Mouse (Mus musculus) bone marrow, adult 2 months (tissue): ENCODE data around the gene Smpx. TPM values are rescaled to one million over a fixed set of nuclear protein-coding genes. Genes with fewer than 3 reads are reported as not detected.

Experiments used
- H3K27ac ChIP-seq: fragments of 200-500 bp; 2 replicates; pipeline ENCODE4 v1.5.1; 2012; ENCODE audit warnings: low read depth, mild to moderate bottlenecking, control low read depth, inconsistent platforms, low read length; ENCODE audit not compliant: control insufficient read depth, poor library complexity, insufficient read depth
- H3K4me1 ChIP-seq: fragments of 200-500 bp; 2 replicates; pipeline ENCODE4 v1.6.1; 2011; ENCODE audit warnings: low read length; ENCODE audit not compliant: control insufficient read depth, insufficient read depth
- H3K4me3 ChIP-seq: fragments of 200-500 bp; replicated peaks from 2 replicates; pipeline ENCODE3; 2011; ENCODE audit warnings: mild to moderate bottlenecking, low read depth, low read length, control low read depth; ENCODE audit not compliant: control insufficient read depth
- CTCF ChIP-seq: fragments of 200-500 bp; IDR thresholded peaks from 2 replicates; pipeline ENCODE4 v1.5.1; 2011; ENCODE audit warnings: low read length, control low read depth; ENCODE audit not compliant: control insufficient read depth, insufficient read depth
- POLR2A ChIP-seq: fragments of 200-500 bp; IDR thresholded peaks from 2 replicates; pipeline ENCODE4 v1.6.1; 2011; ENCODE audit warnings: low read depth, mild to moderate bottlenecking, control low read depth, low read length, borderline replicate concordance; ENCODE audit not compliant: control insufficient read depth
- WGBS: fragments of 180-500 bp; shearing (Covaris S2); methylation state at CpG from one replicate; pipeline ENCODE4 v1.1.7; 2018; 5-methylcytosine and 5-hydroxymethylcytosine counted together
- polyA plus RNA-seq: library from polyadenylated mRNA; stranded (reverse); fragments of >200 nt; gene quantifications from 2 replicates; pipeline ENCODE4 v1.2.4, GENCODE M21; 2011; ENCODE audit warnings: low replicate concordance; ENCODE audit not compliant: missing spikeins, insufficient read depth, insufficient read length

Smpx gene
- polyA plus RNA-seq: not detected in 2 replicates

GRCm38 (mm10) chrX:157698862-157699261 lies at the start of gene Smpx:
Gene Smpx (plus strand): TSS chrX:157698910.
- TF ChIP-seq POLR2A: no peak
- no peak for TF ChIP-seq CTCF
- WGBS: 65% methylated on average over 8 of the region's 8 CpGs
- Histone ChIP-seq H3K27ac (no peak within 1 kb of the TSS), H3K4me1 (no peaks in the 10 kb centered on the region), H3K4me3 (no peak within 1 kb of the TSS)

- no peak for TF ChIP-seq CTCF
- no peak for TF ChIP-seq POLR2A
- Histone ChIP-seq H3K27ac (no peak overlapping the region), H3K4me3 (no peak overlapping the region), H3K4me1 (no peaks in the 10 kb centered on the region)
Observed at GRCm38 (mm10) chrX:157655047-157655446, 43.7 kb upstream of the Smpx start.

GRCm38 (mm10) chrX:157657356-157657755 lies 41.4 kb upstream of the Smpx start:
- no peak overlapping the region for H3K27ac ChIP-seq

GRCm38 (mm10) chrX:157671820-157672219 lies 26.9 kb upstream of the Smpx start:
- no peak overlapping the region for H3K27ac ChIP-seq
- TF ChIP-seq CTCF: no peak
- TF ChIP-seq POLR2A: no peak
- H3K4me1 ChIP-seq: no peaks in the 10 kb centered on the region
- WGBS: 79% methylated on average over 2 of the region's 2 CpGs
- no peak overlapping the region for H3K4me3 ChIP-seq

More at GRCm38 (mm10) chrX:157657356-157657755, 41.4 kb upstream of the Smpx start:
- Histone ChIP-seq H3K4me3 (no peak overlapping the region), H3K4me1 (no peaks in the 10 kb centered on the region)
- TF ChIP-seq CTCF (no peak), POLR2A (no peak)

GRCm38 (mm10) chrX:157674667-157675350 lies 23.9 kb upstream of the Smpx start:
- Histone ChIP-seq H3K4me3 (no peak overlapping the region), H3K27ac (no peak overlapping the region), H3K4me1 (no peaks in the 10 kb centered on the region)
- 69% methylated on average over 3 of the region's 3 CpGs for WGBS
- TF ChIP-seq CTCF: no peak
- no peak for TF ChIP-seq POLR2A

GRCm38 (mm10) chrX:157691186-157691585 lies 7.5 kb upstream of the Smpx start:
- WGBS: 76% methylated on average over 4 of the region's 4 CpGs
- Histone ChIP-seq H3K4me1 (no peaks in the 10 kb centered on the region), H3K4me3 (no peak overlapping the region), H3K27ac (no peak overlapping the region)
- TF ChIP-seq POLR2A: no peak
- TF ChIP-seq CTCF: no peak

- TF ChIP-seq CTCF: no peak
- no peak for TF ChIP-seq POLR2A
- Histone ChIP-seq H3K4me3 (no peak overlapping the region), H3K27ac (no peak overlapping the region), H3K4me1 (no peaks in the 10 kb centered on the region)
- WGBS: 68% methylated on average over 5 of the region's 5 CpGs
Observed at GRCm38 (mm10) chrX:157697591-157698135, 1.0 kb upstream of the Smpx start.

GRCm38 (mm10) chrX:157707236-157707635 lies 8.5 kb downstream of the Smpx start:
- Histone ChIP-seq H3K4me1 (no peaks in the 10 kb centered on the region), H3K4me3 (no peak overlapping the region), H3K27ac (no peak overlapping the region)
- TF ChIP-seq CTCF (no peak), POLR2A (no peak)
- WGBS: 75% methylated on average over 2 of the region's 2 CpGs
